Mouse (Mus musculus) lung, postnatal 0 days (tissue): ENCODE measurements around the gene Rps6ka5.

Experiments used
- CTCF ChIP-seq: IDR thresholded peaks from 2 replicates; pipeline ENCODE4 v1.5.1; 2016; ENCODE audit warnings: antibody characterized with exemption, mild to moderate bottlenecking
- EP300 ChIP-seq: IDR thresholded peaks from 2 replicates; pipeline ENCODE4 v1.6.1; 2016; ENCODE audit warnings: antibody characterized with exemption, mild to moderate bottlenecking, control low read depth

- TF ChIP-seq CTCF, result no peak
- no peak for TF ChIP-seq EP300
Observed at GRCm38 (mm10) chr12:100705057-100705722, 21.6 kb downstream of the Rps6ka5 start.
